Mouse (Mus musculus) stomach, postnatal 0 days (tissue): Measurements from ENCODE around the gene Tshz3.

Experiments
- CTCF ChIP-seq: IDR thresholded peaks from 2 replicates; pipeline ENCODE4 v1.5.1; 2016; ENCODE audit warnings: antibody characterized with exemption, low read depth, mild to moderate bottlenecking, moderate library complexity
- EP300 ChIP-seq: optimal IDR thresholded peaks from 2 replicates; pipeline ENCODE3; 2016; ENCODE audit warnings: antibody characterized with exemption

DNA sequence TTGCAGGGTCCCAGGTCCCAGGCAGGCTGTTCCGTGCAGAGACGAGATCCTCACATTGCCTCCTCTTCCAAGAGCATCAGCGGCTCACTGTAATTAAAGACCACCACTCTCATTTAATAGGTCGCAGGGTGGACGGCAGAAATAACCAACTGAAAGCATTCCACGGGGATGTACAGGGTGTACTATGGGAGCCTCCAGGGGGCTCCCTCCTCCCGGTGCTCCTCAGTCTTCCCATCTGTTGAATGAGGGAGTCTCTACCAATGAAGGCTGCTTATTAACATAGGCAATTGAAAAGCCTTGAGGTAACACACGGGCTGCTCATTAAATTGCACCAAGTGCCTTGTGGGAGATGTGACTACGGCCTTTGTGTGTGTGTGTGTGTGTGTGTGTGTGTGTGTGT is 37.3 kb upstream of the Tshz3 start:
- TF ChIP-seq EP300 = no peak
- TF ChIP-seq CTCF = 0 out of 2 replicates have a peak, but pooled peaks have one; percentile 11
